Mouse (Mus musculus): Measurements from ENCODE around the gene Nlrx1.

Gene Nlrx1

DNA sequence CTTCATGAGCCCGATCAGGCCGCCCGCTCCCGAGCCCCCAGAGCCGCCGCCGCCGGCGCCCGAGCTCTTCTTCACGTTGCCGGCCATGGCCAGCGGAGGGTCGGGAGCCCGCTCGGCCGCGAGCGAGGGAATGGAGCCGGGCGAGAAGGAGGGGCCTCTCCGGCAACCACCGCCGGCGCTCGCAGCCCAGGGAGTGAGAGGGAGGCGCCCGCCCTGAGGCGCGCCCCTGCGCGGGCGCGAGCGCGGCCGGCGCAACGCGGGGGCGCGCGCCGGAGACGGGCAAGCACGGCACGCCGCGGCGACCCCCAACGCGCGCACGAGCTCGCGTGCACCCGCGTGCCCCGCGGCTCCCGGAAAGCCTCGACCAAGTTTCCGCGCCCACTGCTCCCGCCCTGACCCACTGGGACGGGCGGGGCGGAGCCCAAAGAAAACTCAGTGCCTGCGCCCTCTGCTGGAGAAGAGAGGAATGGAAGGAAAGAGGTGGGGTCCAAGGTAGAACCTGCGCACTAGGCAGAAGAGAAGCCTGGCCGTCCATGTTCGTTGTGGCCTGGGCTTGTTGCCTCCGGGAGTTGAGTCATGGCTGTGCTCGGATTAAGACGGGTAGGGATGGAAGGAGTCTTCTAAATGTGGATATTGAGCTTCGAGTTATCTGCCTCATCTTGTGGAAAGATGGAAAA, 34.5 kb downstream of the Nlrx1 start, which contains the start of gene Cbl:
Cbl (minus strand) TSS at position 248 of the 677 bp plus-strand sequence.
- DNase-seq, result peak; percentile 97

DNA sequence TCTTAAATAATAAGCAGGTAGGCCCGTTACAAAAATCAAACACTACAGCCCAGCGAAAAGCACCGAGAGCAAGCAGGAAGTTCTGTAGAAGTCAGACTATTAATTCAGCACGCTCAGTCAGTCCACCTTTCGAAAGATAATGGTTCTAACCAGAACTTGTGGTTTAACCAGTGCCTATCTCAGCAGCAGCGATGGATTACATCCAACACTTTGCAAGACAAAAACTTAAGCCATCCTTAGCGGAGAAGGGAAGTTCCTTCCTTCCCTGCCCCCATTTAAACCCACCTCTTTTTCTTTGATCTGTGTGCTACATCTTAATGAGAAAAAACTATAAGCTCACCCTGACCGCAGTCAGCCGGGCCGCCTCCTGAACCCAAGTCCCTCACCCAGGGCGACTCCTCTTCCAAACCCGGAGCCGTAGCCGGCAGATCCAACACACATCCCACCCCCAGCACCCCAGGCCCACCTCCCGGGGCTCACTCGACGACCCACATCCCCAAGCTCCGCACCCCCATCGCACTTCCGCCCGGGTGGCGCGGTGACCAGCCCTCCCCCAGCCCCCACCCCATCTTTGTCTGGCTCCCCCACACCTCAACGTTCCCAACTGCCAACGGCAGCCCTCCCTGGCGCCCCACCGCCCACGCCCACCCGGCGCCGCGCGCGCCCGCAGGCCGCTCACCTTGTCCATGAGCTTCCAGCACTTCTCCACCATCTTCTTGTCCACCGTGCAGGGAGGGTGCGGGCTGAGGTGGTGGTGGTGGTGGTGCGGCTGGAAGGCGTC, 35.2 kb downstream of the Nlrx1 start:
- DNase-seq, result no peak

DNA sequence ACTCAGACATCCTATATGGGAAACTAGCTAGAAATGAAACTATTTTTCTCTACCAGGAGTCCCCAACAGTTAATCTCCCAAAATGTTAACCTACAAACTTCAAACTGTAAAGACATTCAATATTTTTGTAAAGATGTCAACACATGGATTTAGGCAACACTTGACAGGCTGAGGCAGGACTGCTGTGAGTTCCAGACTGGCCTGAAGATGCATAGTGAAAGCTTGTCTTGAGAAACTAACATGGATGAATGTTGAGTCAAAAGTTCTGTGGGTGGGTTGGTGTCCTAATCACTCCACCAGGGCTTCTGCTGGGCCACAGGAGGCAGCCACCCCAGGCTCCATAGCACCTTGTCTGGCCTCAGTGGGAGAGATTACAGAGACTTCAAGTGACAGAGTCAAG, 36.8 kb downstream of the Nlrx1 start:
- no peak for DNase-seq

GRCm38 (mm10) chr9:44225993-44226392, 42.4 kb downstream of the Nlrx1 start:
- DNase-seq, result no peak

DNA sequence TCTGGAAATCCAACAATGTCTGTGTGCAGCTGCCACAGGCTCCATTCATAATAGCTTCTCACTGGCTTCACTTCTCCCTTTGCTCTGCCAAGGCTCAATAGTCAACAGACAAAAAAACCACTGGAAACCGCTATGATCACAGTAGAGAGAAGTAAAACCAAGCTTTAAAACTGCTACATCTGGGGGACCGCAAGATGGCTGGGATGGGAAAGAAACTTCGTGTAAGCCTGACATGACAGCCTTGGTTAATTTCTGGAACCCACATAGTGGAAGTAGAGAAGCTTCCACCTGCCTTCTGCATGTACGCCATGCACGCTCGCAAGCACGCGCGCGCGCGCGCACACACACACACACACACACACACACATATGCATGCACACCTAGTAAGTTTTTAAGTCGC, 54.9 kb downstream of the Nlrx1 start:
- DNase-seq, result no peak

GRCm38 (mm10) chr9:44212406-44212805, 56.0 kb downstream of the Nlrx1 start:
- DNase-seq, result no peak

DNA sequence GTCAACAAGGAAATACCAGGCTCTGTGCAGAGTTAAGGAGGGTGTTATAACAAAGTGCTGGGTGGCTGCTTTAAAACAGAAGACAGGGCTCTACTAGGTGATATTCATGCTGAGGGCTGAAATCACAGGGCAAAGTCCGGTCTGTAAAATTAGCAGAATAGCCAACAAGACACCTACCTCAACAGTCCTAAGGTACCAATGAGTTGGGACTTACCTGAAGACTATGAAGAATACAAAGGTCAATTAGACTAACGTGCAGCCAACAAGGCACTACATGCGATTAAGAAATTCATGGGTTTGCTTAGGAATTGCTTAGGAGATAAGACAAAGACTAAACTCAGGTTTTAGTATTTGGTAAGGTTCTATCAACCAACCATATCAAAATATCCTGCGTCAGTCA, 59.0 kb downstream of the Nlrx1 start:
- DNase-seq, result no peak

- DNase-seq, result no peak
Measured at GRCm38 (mm10) chr9:44207840-44208239, 60.6 kb downstream of the Nlrx1 start.

Measured in cerebellum, adult 11-12 months (tissue).